Mouse (Mus musculus): Measurements from ENCODE around the gene Dgcr8.

The Dgcr8 gene

GRCm38 (mm10) chr16:18248433-18249363 is 40.3 kb downstream of the Dgcr8 start, which contains the start of the genes Trmt2a and Ranbp1:
Trmt2a (plus strand) TSS chr16:18248679.
Ranbp1 (minus strand) TSS chr16:18248732.
- DNase-seq = peak; percentile 98

- DNase-seq = peak; percentile 58
Observed at GRCm38 (mm10) chr16:18247521-18248399, 41.3 kb downstream of the Dgcr8 start.

- DNase-seq = no peak
Observed at GRCm38 (mm10) chr16:18241581-18241980, 47.5 kb downstream of the Dgcr8 start.

- no peak for DNase-seq
Observed at GRCm38 (mm10) chr16:18236676-18237501, 52.2 kb downstream of the Dgcr8 start.

- peak; percentile 51 for DNase-seq
Observed at GRCm38 (mm10) chr16:18235389-18236065, 53.5 kb downstream of the Dgcr8 start.

GRCm38 (mm10) chr16:18234671-18235388 is 54.2 kb downstream of the Dgcr8 start, which contains the start of gene Zdhhc8:
Zdhhc8 (minus strand) TSS chr16:18235136.
- DNase-seq = peak; percentile 68

- no peak for DNase-seq
Observed at GRCm38 (mm10) chr16:18233919-18234670, 55.0 kb downstream of the Dgcr8 start.

- no peak for DNase-seq
Observed at GRCm38 (mm10) chr16:18233451-18233850, 55.6 kb downstream of the Dgcr8 start.

GRCm38 (mm10) chr16:18231451-18231850 is 57.6 kb downstream of the Dgcr8 start:
- no peak for DNase-seq

- no peak for DNase-seq
Observed at GRCm38 (mm10) chr16:18231047-18231446, 58.0 kb downstream of the Dgcr8 start.

GRCm38 (mm10) chr16:18230617-18231016 is 58.4 kb downstream of the Dgcr8 start:
- no peak for DNase-seq

- DNase-seq = no peak
Observed at GRCm38 (mm10) chr16:18229622-18230021, 59.4 kb downstream of the Dgcr8 start.

- no peak for DNase-seq
Observed at GRCm38 (mm10) chr16:18228856-18229255, 60.2 kb downstream of the Dgcr8 start.

- DNase-seq = no peak
Observed at GRCm38 (mm10) chr16:18227897-18228422, 61.1 kb downstream of the Dgcr8 start.

GRCm38 (mm10) chr16:18227187-18227586 is 61.9 kb downstream of the Dgcr8 start:
- no peak for DNase-seq

GRCm38 (mm10) chr16:18222188-18222587 is 66.9 kb downstream of the Dgcr8 start:
- DNase-seq = no peak

GRCm38 (mm10) chr16:18221543-18221898 is 67.5 kb downstream of the Dgcr8 start:
- no peak for DNase-seq

GRCm38 (mm10) chr16:18220856-18221542 is 68.0 kb downstream of the Dgcr8 start:
- no peak for DNase-seq

- DNase-seq = peak; percentile 20
Observed at GRCm38 (mm10) chr16:18220001-18220400, 69.0 kb downstream of the Dgcr8 start.

All from liver (tissue).